Mouse (Mus musculus) heart, postnatal 14 days (tissue): ENCODE results near the gene Fancd2. TPM values are rescaled to one million over a fixed set of nuclear protein-coding genes. Genes with fewer than 3 reads are reported as not detected.

ENCODE experiments used
- DNase-seq, 2 experiments: peaks; one replicate each; pipeline ENCODE4 v3.0.0; 2021 to 2022
- intact Hi-C: fragments of 180-260 bp; cut with DNase I; formaldehyde crosslinking; loops from one replicate; pipeline ENCODE4 v1.15.1; 2025
- long read RNA-seq, 2 experiments: library from polyadenylated mRNA; stranded (forward); transcript quantifications; one replicate each; pipeline ENCODE4 v2.0.0; 2021
- total RNA-seq, 2 experiments: library from RNA; stranded (reverse); gene quantifications; 2 replicates each; pipeline ENCODE4 v1.2.3; 2021

Fancd2 gene
- 1 to 10 TPM; 1.2 TPM for total RNA-seq
- long read RNA-seq, experiment 1, partial matches to known transcripts, result 0 of 1 reads
- long read RNA-seq, experiment 1, other reads (novel, unspliced or antisense), result 1 of 1 reads
- long read RNA-seq, experiment 2, full-length matches to known transcripts, result 1 of 2 reads
- long read RNA-seq, experiment 2, partial matches to known transcripts, result 0 of 2 reads
- long read RNA-seq, experiment 2, other reads (novel, unspliced or antisense), result 1 of 2 reads

- intact Hi-C loops, result loop anchor here (2.0 to 5.0 kb wide), 2 partner anchors 44 to 76 kb away; no protein-coding TSS in a partner anchor
- peak; percentile 90 to 97 for DNase-seq
Observed at GRCm38 (mm10) chr6:113530932-113531839, at the start of gene Fancd2, which contains the start of gene Emc3. Gene Fancd2, plus strand, starts transcription at chr6:113531682. Gene Emc3, minus strand, starts transcription at chr6:113531652.

GRCm38 (mm10) chr6:113482477-113483099 is 48.9 kb upstream of the Fancd2 start:
- intact Hi-C loops, result no loop called here
- DNase-seq, result peak in 1 of 2 experiments; percentile 36

GRCm38 (mm10) chr6:113483100-113483615 is 48.3 kb upstream of the Fancd2 start, which contains the start of gene Creld1:
Gene Creld1, plus strand, starts transcription at chr6:113483297.
- DNase-seq, result peak; percentile 91 to 93
- intact Hi-C loops, result no loop called here

DNA sequence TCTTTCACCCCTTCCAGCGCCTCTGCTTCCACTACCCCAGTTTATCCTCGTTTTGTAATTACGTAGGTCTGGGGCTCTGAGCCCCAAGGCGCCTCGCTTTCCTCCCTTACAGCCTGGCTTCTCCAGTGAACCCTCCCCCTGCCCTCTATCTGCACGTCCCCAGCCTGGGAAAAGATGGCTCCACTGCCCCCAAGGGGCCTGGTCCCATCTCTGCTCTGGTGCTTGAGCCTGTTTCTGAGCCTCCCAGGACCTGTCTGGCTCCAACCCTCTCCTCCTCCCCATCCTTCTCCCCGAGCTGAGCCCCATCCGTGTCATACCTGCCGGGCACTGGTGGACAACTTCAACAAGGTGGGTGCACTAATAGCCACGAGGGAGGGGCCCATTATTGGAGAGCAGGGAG is 47.8 kb upstream of the Fancd2 start:
- DNase-seq, result peak in 1 of 2 experiments; percentile 31
- intact Hi-C loops, result no loop called here

DNA sequence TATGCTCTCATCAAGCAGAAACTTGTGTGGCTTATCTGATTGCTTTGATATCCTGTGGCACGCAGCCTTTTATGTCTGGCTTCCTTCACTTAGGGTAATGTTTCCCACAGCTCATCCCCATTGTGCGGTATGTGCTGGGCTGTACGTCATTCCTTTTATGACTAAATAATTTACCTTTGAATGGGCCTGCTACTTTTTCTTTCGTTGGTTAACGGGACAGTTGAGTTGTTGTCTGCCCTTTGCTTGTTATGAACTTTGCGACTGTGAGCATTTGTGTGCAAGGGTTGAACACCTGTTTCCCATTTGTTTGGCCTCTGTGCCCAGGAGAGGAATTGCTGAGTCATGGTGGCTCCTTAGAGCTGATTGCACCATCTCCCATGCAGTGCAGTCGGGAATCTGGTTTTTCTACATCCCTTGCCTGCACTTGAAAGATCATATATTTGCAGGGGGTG is 44.3 kb upstream of the Fancd2 start:
- no peak for DNase-seq
- intact Hi-C loops, result loop anchor here (2.0 kb wide), 1 partner anchor 44 kb away; the partner anchor contains the start of genes Emc3 and Fancd2

- no peak for DNase-seq
- intact Hi-C loops, result no loop called here
Observed at GRCm38 (mm10) chr6:113489410-113489809, 42.1 kb upstream of the Fancd2 start.

DNA sequence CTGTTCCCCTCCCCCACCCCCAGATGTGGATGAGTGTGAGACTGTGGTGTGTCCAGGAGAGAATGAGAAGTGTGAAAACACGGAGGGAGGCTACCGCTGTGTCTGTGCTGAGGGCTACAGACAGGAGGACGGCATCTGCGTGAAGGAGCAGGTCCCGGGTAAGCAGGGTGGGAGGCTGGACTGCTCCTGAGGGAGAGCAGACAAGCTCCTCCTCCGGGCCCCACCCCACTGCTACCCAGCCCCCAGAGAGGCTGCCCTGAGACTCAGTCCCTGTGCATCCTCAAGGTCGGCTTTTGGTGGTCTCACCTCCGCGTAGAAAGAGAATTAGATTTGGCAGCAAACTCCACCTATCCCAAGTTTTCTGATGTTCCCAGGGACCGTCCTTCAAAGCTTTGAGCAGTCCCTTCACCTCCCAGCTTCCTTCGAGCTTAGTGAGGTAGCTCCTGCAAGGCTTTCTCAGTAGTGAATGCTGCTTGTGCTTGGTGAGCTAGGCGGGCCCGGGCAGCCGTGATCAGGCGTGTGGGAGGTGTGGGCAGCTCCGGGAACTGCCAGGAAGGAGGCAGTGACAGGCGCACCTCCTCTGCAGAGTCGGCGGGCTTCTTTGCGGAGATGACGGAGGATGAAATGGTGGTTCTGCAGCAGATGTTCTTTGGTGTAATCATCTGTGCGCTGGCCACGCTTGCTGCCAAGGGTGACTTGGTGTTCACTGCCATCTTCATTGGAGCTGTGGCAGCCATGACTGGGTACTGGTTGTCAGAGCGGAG is 39.2 kb upstream of the Fancd2 start:
- intact Hi-C loops, result no loop called here
- DNase-seq, result no peak

DNA sequence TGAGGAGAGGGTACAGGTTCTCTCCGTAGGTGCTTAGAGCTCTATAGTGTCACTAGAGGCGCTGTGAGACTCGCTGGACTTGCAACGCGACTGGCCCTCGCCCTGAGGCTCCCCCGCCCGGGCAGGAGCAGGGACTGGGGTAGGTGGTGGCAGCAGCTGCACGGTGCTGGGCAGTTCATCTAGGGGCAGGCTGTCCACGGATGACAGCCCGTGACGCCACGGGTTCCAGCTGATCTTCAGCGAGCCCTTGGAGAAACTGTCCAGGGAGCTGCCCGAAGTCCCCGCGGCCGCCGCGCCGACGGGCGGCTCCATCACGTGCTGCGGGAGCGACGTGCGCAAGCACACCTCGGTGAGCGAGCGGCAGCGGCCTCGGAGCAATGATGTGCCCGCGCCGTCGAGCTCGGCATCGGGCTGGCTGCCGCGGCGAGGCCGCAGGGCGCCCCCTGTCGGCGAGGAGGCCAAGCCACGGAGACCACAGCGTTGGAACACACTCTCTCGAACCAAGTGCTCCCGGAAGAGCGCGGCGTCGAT is 37.2 kb upstream of the Fancd2 start:
- intact Hi-C loops, result no loop called here
- DNase-seq, result peak; percentile 88 to 89

- DNase-seq, result no peak
- intact Hi-C loops, result no loop called here
Observed at GRCm38 (mm10) chr6:113495071-113495675, 36.3 kb upstream of the Fancd2 start.

- DNase-seq, result no peak
- intact Hi-C loops, result no loop called here
Observed at GRCm38 (mm10) chr6:113499346-113499745, 32.1 kb upstream of the Fancd2 start.

- DNase-seq, result no peak
- intact Hi-C loops, result no loop called here
Observed at GRCm38 (mm10) chr6:113501388-113502084, 29.9 kb upstream of the Fancd2 start, which contains the start of gene Prrt3. Gene Prrt3, minus strand, starts transcription at chr6:113501931.

DNA sequence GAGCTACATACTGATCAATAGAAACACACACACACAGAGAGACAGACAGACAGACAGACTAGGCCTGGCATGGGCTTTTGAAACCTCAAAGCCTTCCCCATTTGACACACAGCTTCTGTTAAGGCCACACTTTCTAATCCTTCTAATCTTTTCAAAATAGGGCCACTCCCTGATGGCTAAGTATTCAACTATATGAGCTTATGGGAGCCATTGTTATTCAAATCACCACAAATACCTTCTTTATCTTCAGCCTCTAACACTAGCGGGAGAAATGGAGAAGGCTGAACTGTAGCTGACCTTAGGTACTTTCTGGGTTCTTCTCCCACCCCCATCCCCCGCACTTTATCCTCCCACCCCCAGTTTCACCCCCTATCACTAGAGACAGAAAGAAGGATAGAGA is 28.7 kb upstream of the Fancd2 start:
- intact Hi-C loops, result no loop called here

DNA sequence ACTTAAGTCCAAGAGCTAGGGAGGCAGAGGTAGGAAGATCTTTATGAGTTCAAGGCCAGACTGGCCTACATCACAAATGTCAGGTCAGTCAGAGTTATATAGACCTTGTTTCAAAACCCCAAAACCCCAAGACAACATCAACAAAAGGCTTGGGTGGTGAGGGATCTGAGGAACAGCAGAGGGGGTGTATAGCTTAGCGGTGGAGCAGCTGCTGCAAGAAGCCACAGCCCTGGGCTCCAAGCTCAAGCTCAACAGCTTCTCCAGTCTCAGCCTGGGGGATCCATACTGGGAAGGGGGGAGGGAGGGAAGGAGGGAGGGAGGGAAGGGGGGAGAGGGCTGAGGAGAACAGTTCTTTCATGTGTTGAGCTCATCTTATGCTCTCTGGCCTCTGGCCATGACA is 25.8 kb upstream of the Fancd2 start:
- DNase-seq, result no peak
- intact Hi-C loops, result no loop called here

More for the DNA sequence above, 28.7 kb upstream of the Fancd2 start:
- no peak for DNase-seq

DNA sequence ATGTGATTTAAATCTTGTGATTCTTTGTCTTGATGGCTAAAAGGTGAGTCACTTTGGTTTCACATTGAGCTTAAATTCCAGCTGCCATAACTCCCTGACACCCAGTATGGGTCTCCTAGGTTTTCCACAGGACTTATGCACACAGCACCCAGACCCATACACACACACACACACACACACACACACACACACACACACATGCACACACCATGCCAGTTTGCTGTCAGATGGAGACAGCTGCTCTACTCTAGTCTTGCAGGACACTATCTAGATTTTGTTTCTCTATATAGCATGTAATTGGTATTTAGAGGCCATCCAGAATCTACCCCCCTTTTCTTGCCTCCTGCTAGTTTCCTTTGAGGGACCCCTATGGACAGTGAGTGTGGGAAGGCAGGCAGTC is 24.4 kb upstream of the Fancd2 start:
- intact Hi-C loops, result no loop called here
- DNase-seq, result no peak

- intact Hi-C loops, result no loop called here
- DNase-seq, result peak in 1 of 2 experiments; percentile 32
Observed at GRCm38 (mm10) chr6:113508272-113508946, 23.1 kb upstream of the Fancd2 start.

GRCm38 (mm10) chr6:113508947-113509280 is 22.6 kb upstream of the Fancd2 start:
- no peak for DNase-seq
- intact Hi-C loops, result no loop called here

DNA sequence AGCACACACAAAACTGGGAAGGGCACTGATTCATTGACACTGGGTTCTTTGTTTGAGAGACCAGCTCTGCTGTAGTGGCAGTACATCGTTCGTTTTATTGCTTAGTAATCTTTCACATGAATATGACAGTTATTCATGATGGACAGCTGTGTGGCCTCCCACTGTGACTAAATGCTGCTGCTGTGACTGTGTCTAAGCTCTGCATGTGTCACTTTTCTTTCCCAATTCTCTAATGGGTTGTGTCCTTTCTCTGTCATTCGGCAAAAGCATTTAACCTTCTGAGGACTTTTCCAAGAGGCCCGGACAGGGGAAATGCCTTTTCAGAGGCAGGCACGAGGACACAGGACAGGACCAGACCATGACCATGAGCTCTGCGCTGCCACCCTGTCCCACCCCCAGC is 17.5 kb upstream of the Fancd2 start:
- intact Hi-C loops, result no loop called here

GRCm38 (mm10) chr6:113514600-113514999 is 16.9 kb upstream of the Fancd2 start:
- intact Hi-C loops, result no loop called here
- no peak for DNase-seq

More for the DNA sequence above, 17.5 kb upstream of the Fancd2 start:
- DNase-seq, result no peak
